Comparison of ENCODE assay signal across 25 mouse cellular contexts in the genomic region with DNA sequence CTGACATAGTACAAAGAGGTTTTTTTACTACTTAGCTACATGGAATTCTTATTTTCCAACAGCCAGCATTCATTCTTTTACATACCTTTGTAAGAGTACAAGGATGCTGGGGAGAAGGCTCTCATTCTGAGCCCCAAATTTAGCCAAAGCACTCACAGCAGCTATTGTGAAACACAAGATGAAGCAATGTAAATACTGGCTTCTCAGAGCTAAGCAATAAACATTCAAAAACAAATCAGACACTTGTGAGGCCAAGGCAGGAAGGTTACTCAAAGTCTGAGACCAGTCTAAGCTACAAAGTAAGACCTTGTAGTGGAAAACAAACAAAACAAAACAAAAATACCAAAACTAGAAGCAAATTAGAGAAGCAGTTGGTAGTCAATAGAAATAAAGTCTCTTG.
DNase-seq lines count a peak whose midpoint lies in the region; ATAC-seq and TF ChIP-seq lines count a peak whose summit lies in the region.
"Had no signal": no experiment of that assay in that cellular context is flagged by ENCODE, and none has a peak within 500 bp of the region (broad histone marks: within the 10 kb centered on the region; RNA-seq: fewer than 3 reads in every experiment).

No protein-coding gene starts in this region.

- no peak overlapping the region for H3K27ac ChIP-seq in lung, embryonic 14.5 days (ENCODE audit: low read depth)
- H3K27ac ChIP-seq: embryonic facial prominence, embryonic 13.5 days; embryonic facial prominence, embryonic 15.5 days; forebrain, embryonic 10.5 days; forebrain, embryonic 13.5 days; forebrain, embryonic 15.5 days had no signal

- TF ChIP-seq POLR2A in lung, adult 2 months (IDR thresholded peaks at IDR 0.05; ENCODE audit: borderline replicate concordance, extremely low read depth, low read depth, low read length), result no peak

- H3K9me3 ChIP-seq in lung, embryonic 14.5 days (ENCODE audit: low read depth, low read length), result no peaks in the 10 kb centered on the region
- H3K9me3 ChIP-seq: embryonic facial prominence, embryonic 13.5 days; embryonic facial prominence, embryonic 15.5 days; forebrain, embryonic 10.5 days; forebrain, embryonic 13.5 days; forebrain, embryonic 15.5 days had no signal

- H3K9ac ChIP-seq in lung, embryonic 14.5 days, result no peak overlapping the region
- H3K9ac ChIP-seq: embryonic facial prominence, embryonic 13.5 days; embryonic facial prominence, embryonic 15.5 days; forebrain, embryonic 13.5 days; forebrain, embryonic 15.5 days; forebrain, postnatal 0 days had no signal

- no peak for ATAC-seq in lung, embryonic 14.5 days (ENCODE audit: insufficient read depth)
- ATAC-seq: activated CD4-positive, CD25-positive, alpha-beta regulatory T cell, adult 4 months; forebrain, embryonic 13.5 days; forebrain, embryonic 15.5 days; forebrain, postnatal 0 days; Patski had no signal

- H3K4me2 ChIP-seq in lung, embryonic 14.5 days, result no peak overlapping the region
- H3K4me2 ChIP-seq: embryonic facial prominence, embryonic 13.5 days; embryonic facial prominence, embryonic 15.5 days; forebrain, embryonic 13.5 days; forebrain, embryonic 15.5 days had no signal

- 0 out of 2 replicates have a peak, but pooled peaks cover 3% of the 10 kb centered on the region for H3K36me3 ChIP-seq in lung, embryonic 14.5 days (ENCODE audit: insufficient read depth)
- H3K36me3 ChIP-seq: embryonic facial prominence, embryonic 15.5 days had no signal

- peak; percentile 9 for DNase-seq in lung, embryonic 14.5 days
- no peak for DNase-seq in lung, adult 2 months
- DNase-seq in lung, postnatal 36 days, result peak; percentile 15
- no peak for DNase-seq in lung, postnatal 4 days
- DNase-seq in adipocyte (ENCODE audit: low spot score) (peak; percentile 43), liver (no peak)
- DNase-seq: adrenal gland, adult 2 months; adrenal gland, postnatal 10 days; adrenal gland, postnatal 25 days; cerebellum, adult 11 months; cerebellum, adult 18-20 months; cerebellum, adult 8-10 months; cerebellum, adult 9-11 months; cerebellum, postnatal 14 days; cerebellum, postnatal 36 days; embryo, embryonic 11 days; forebrain, postnatal 0 days had no signal

- no peak for TF ChIP-seq CTCF in lung, embryonic 14.5 days (IDR thresholded peaks at IDR 0.05; ENCODE audit: low read depth)
- TF ChIP-seq CTCF in lung, adult 2 months (IDR thresholded peaks at IDR 0.05; ENCODE audit: insufficient read depth, low read length), result no peak

- H3K4me1 ChIP-seq in lung, embryonic 14.5 days (ENCODE audit: insufficient read depth), result no peaks in the 10 kb centered on the region
- H3K4me1 ChIP-seq in lung, adult 2 months (ENCODE audit: control insufficient read depth, insufficient read depth, low read length), result no peaks in the 10 kb centered on the region
- H3K4me1 ChIP-seq: embryonic facial prominence, embryonic 13.5 days; embryonic facial prominence, embryonic 15.5 days; forebrain, embryonic 10.5 days; forebrain, embryonic 13.5 days; forebrain, embryonic 15.5 days had no signal

- H3K4me3 ChIP-seq in lung, embryonic 14.5 days (ENCODE audit: low read depth, low read length), result no peak overlapping the region
- H3K4me3 ChIP-seq in lung, adult 2 months (replicated peaks; ENCODE audit: extremely low read depth, low read depth, low read length), result no peak overlapping the region
- H3K4me3 ChIP-seq: embryonic facial prominence, embryonic 13.5 days; embryonic facial prominence, embryonic 15.5 days; erythroblast, embryonic 14.5 days; forebrain, embryonic 10.5 days; forebrain, embryonic 13.5 days; forebrain, embryonic 15.5 days had no signal

- no peaks in the 10 kb centered on the region for H3K27me3 ChIP-seq in lung, embryonic 14.5 days (ENCODE audit: insufficient read depth, low read length)
- H3K27me3 ChIP-seq: embryonic facial prominence, embryonic 13.5 days; embryonic facial prominence, embryonic 15.5 days; forebrain, embryonic 13.5 days; forebrain, embryonic 15.5 days; Patski had no signal

Comparison
In these comparisons a context has a peak if more than half of its experiments do, and no peak if none do; other contexts are left out.
1. DNase-seq: peak in lung, embryonic 14.5 days (single experiment), lung, postnatal 36 days (single experiment) and adipocyte (single experiment); none in lung, adult 2 months (single experiment), lung, postnatal 4 days (0 of 2) and liver (single experiment).